Mouse (Mus musculus) cortical plate, adult 2 months (tissue): ENCODE results near the gene Dpagt1.

Experiments
- CTCF ChIP-seq: fragments of 200-500 bp; IDR thresholded peaks from 2 replicates; pipeline ENCODE4 v1.5.1; 2011; ENCODE audit warnings: mild to moderate bottlenecking, control low read depth, low read length; ENCODE audit not compliant: insufficient read depth; ENCODE audit errors: extremely low read depth
- POLR2A ChIP-seq: fragments of 200-500 bp; IDR thresholded peaks from 2 replicates; pipeline ENCODE4 v1.6.1; 2011; ENCODE audit warnings: mild to moderate bottlenecking, low read length, control low read depth; ENCODE audit not compliant: insufficient read depth; ENCODE audit errors: extremely low read depth

- TF ChIP-seq CTCF (no peak), POLR2A (peak; percentile 45; the same call in 1 of the 2 replicates)
Measured at GRCm38 (mm10) chr9:44343781-44344421, 18.1 kb downstream of the Dpagt1 start, which contains the start of gene Hmbs.
